Mouse (Mus musculus) gastrocnemius, postnatal 25 days (tissue): ENCODE measurements around the gene Zfp385a. TPM values are rescaled to one million over a fixed set of nuclear protein-coding genes. Genes with fewer than 3 reads are reported as not detected.

ENCODE experiments used
- DNase-seq: peaks from one replicate; pipeline ENCODE4 v3.0.0; 2022
- total RNA-seq, 2 experiments: library from RNA; stranded (reverse); gene quantifications; 1 replicate in 1 of 2; 2 replicates in 1 of 2; pipeline ENCODE4 v1.2.3; 2021

Zfp385a gene
- total RNA-seq, 2 experiments from 2014 or later, result 17.0 to 77.5 TPM

GRCm38 (mm10) chr15:103308056-103308875, 31.6 kb downstream of the Zfp385a start:
- no peak for DNase-seq

GRCm38 (mm10) chr15:103307125-103307524, 32.8 kb downstream of the Zfp385a start:
- peak; percentile 75 for DNase-seq

DNA sequence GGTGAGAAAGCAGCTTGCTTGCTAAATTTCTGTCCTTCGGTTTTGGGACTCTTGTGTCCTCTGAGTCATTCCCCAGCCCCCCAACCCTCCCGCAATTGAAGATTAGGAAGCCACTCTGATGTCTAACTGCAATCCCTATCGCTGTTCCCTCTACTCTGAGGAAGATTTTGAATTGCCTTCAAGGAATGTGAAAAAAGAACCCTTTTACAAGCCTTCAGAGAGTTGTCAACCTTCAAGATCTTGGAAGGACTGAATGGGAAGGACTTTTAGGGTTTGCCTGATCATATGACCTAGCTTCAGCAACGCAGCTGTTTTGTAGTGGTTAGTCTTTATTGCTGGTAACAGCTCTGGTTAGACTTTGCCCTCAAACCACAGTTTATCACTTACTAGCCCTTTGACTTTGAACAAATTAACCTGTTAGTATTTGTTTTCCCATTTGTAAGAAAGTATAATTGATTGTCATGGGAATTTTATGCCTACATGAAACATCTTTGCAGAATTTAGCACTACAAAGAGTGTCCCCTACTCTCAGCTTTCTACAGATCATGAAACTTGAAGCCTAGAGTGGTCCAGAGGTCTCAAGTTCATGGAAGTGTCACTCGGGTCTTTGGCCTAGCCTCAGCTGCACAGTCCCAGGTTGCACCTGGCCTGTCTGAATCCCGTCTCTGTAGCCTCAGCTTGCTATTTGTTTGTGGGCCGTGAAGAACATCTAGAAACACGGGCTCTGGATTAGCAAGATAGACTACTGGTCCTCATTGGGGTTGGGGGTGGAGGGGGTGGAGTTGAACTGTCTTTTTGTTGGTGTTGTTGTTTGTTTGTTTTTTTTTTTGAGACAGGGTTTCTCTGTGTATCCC, 33.9 kb downstream of the Zfp385a start:
- no peak for DNase-seq

DNA sequence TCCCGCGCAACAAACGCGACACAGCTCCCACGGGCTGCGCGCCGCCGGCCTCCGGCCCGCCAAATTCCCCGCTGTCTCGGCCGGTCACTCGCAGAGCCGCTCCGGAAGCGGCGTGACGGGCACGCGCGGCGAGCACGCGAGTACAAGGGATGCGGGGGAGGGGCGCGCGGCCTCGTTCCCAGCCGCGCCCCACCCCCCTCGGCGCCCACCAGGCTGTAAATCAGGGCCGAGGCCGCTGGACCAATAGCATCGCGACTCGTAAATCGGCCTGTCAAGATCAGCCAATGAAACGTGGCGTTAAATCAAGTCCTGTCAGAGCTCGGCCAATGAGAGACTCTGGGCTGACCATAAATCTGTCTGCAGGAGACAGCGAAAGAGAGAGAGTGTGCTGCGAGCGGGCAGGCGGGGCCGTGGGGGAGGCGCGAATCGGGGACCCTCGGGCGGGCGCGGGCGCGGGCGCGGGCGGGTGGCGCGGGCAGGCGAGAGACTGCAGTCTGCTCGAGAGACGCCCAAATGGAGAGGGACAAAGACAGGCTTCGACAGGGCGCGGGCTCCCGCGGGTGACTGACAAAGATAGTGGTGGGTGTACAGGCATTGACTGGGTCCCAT, 34.7 kb downstream of the Zfp385a start:
- peak; percentile 96 for DNase-seq

DNA sequence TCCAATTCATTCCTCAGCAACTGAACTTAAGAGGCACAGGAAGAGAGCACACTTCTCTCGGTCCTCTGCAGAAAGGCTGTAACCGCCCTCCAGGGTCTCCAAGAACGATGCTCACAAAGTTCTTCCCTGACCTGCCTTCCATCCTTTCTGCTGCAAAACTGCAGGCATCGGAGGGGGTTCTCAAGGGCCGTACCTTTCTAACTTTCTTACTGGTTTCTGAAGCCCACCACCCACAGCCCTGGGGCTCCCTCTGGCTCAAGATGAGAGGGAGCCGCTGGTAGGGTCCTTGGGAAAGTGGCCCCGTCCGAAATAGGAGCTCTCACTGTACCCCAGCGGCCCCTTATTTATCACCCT, 35.3 kb downstream of the Zfp385a start:
- DNase-seq, result no peak

GRCm38 (mm10) chr15:103303916-103304615, 35.8 kb downstream of the Zfp385a start:
- no peak for DNase-seq

DNA sequence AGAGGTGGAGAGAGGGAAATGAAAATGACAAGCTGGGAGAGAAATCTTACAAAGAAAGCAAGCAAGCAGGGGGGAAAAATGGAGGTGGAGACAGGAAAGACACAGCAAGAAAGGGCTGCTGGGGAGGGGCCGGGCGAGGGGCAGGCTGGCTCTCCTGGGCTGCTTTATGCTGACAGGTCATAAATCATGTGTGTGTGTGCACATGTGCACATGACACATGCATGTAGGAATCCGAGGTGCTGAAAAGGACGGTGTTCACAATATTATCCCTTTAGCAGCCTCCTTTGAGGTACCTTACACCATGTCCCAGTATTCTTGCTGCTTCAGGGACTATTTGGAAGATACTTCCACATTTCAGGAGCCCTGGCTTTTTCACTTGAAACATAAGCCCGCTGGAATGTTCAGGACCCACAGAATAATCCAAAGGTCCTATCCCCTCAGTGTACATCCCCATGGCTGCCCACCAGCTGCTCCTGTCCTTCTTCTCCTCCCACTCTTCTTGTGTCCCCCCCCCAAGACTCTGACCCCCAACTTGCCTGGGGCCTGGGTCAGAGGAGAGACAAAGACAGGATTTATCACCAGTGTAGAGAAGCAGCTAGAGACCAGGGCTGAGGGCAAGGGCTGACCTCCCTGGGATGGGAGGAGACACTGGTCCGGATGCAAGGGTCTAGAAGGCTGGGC, 37.4 kb downstream of the Zfp385a start:
- no peak for DNase-seq

DNA sequence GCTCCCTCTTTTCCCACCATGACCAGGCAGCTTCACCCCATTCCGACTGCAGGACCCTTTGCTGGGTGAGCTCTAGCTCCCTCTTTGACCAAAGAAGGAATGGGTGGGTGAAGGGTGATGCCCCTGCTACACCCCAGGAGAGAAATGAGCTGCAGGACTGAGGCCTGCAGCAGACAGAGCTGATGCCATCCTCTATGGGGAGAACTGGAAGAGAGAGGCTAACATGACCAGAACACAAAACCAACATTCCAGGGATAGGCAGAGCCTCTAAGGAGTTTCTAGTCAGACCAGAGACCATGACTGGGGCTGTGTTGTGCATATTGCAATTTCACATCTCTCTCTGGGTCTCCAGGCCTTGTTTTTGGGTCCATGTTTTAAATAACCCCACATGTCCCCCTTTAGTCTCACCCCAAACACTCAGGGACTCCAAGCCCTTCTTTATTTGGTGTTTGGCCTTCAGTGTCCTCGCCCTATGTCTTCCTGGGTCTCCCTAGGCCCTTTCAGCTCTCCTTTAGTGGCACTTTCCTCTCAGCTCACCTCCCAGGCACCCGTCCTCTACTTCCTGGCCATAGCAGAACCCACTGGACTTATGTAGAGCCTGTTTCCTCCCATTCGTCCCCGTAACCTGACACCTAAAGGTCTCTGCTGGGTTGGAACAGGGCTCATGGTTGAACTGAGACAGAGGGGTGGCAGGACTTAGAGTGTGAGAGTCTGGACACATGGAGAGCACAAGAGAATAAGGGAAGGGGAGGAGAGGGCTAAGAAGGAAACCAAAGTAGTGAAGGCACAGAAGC, 38.1 kb downstream of the Zfp385a start:
- DNase-seq, result no peak

DNA sequence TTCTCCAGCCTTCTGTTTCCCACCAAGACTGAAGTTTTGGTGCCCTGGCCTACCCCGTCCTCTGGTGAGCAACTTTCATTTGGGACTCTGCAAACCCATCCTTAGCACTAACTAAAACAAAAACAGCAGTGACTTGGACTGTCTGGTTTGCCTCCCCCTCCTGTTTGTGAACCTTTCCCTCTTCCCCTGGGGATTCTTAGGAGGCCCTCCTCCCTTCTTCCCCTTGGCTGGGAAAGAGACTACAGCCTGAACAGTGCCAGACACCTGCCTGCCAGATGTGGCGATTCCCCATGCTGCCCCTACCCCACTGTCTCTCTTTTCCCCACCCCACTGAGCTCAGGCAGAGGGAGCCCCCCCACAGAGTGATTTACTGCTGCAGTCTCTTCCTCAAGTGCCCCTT, 38.8 kb downstream of the Zfp385a start:
- DNase-seq, result no peak

- DNase-seq, result no peak
These were observed 39.3 kb downstream of the Zfp385a start for GRCm38 (mm10) chr15:103300560-103300959.

DNA sequence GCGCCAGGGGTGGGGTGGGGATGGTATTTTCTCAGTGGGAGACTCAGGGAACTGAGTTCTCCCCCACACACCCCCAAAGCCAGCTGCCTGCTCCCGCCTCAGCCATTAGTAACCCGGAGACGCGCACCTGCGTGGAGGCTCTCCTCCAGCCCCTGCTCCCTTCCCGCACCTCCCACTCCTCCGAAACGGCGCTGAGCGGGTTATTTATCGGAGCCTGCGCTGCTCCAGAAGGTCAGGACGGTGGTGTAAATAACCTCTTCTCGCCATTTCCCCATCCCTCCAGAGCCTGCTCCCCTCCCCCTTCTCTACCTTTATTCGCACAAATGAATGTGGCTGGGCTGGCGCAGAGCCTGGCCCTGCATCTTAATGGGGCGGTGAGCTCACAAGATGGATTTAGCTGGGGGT, 39.8 kb downstream of the Zfp385a start:
- no peak for DNase-seq

- no peak for DNase-seq
These were observed 40.2 kb downstream of the Zfp385a start for GRCm38 (mm10) chr15:103299644-103300043.

DNA sequence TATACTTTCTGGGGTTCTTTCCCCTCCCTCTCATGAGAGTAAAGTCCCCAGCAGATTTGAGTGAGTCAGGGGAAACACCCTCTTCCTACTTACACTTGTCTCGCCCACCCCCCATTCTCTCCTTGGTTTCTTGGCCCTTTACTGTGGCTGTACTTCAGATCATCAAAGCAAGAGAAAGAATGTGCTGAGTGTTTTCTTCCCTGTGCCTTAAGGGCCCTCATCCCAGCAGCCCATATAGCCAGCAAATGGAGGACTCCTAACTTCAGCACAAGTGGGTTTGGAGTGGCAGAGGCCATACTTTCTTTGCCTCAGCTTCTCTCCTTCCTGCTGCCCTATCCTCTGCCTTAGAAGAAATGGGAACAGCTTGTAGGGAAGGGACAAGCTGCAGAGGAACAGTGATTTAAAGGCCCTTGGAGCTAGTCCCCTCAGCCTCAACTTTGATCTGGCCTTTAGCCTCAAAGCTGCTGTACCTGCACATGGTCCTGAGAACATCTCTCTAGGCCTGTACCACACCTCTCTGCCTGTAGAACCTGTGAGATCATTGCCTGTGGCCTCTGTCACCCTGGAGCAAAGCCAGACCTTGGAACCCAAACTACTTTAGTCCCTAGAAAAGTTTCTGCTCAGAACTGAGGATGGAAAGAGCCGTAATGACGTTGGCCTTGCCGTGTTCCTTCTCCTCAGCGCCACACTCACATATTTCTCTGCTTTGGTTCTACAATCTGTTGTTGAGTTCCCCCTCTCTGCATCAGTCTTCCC, 40.9 kb downstream of the Zfp385a start:
- no peak for DNase-seq

- no peak for DNase-seq
These were observed 41.9 kb downstream of the Zfp385a start for GRCm38 (mm10) chr15:103298026-103298425.

DNA sequence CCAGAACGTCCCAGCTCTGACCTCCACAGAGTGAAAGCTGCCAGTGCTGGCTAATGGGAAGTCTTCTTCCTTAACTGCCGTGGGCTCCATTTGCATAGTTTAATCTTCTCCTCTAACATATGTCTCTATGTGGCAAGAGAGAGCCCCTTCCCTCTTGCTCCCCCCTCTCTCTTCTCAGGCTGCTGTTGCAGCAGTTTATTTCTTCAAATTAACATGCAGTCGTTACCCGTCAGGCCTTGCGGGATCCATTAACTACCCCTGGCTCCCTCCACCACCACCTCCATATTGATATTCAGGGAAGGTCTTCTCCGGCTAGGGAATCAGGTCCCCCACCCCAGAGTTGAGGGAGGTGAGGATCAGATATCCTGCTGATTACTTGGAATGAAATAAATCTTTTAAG, 42.6 kb downstream of the Zfp385a start:
- no peak for DNase-seq

GRCm38 (mm10) chr15:103295851-103296250, 44.0 kb downstream of the Zfp385a start:
- no peak for DNase-seq

DNA sequence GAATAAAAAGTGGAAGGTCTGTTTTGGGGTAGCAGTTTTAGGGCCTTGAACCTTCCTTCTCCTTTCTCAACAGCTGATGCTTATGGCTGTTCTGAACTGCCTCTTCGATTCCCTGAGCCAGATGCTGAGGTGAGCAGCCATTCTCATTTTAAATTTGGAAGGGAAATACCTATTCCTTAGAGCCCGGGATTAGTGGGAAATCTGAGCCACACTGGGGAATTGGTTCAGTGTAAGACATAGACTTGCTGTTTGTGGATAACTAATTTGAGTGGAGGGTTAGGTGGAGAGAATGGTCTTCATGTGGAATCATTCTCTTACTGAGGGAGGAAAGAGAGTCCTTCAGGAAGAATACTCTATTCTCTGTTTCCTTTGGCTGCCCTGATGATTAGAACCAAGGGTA, 45.2 kb downstream of the Zfp385a start:
- no peak for DNase-seq

DNA sequence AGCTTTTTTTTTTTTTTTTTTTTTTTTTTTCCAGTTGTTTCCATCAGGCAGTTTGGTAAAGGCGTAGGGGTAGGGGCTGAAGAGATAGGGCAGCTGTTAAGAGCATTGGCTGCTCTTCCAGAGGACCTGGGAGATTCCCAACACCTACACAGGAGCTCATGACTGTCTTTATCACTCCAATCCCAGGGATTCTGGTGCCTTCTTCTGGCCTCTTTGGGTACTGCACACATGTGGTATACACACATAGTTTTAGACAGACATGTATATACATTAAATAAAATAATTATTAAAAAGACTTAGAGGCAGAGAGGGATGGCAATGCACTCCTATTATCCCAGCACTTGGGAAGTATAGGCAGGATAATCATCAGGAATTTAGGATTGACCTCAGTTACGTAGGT, 46.5 kb downstream of the Zfp385a start:
- no peak for DNase-seq

DNA sequence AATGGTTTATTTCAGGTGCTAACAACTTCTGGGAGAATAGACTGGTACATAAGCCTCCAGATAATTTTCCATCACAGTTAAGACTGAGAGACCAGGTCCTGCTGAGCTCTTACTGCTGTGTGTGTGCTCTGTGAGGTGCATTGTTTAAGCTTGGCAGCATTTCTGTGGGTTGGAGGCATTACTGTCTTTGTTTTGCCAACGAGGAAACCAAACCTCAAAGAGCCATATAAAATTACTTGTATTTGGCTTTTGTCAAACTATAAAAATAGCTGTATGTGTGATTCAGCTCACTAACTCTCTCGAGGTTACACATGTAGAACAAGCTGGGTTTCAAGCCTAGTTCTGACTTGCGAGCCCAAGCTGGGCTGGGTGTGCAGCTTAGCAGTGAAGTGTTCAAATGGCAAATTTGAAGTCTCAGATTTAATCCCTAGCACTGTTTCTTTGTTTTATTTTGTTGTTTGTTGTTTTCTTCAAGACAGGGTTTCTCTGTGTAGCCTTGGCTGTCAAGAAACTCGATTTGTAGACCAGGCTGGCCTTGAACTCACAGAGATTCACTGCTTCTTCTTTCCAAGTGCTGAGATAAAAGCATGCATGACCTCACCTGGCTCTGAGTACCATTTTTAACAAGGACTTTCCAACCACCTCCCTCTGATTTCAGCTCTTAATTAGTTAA, 47.1 kb downstream of the Zfp385a start:
- DNase-seq, result no peak

DNA sequence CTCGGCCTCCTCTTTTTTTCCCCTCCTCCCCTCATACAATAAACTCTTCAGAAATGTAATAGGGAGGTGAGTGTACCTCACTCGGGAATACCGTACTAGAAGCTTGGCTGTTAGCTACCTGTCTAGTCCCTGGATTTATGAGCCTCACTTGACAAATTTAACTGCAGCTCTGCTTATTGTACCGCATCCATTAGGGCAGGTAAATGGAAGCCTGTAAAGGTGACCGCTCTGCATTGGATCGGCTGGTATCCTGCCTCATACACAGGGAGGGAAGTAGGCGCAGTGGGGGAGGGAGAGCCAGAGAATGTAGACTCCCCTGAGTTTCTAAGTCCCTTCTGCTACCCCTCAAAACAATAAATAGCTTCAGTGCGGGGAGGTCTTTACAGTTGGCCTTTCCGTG, 49.0 kb downstream of the Zfp385a start:
- DNase-seq, result no peak
